Mouse (Mus musculus) heart, adult 11 months (tissue): ENCODE measurements at regions not wholly inside any gene's neighbourhood (a gene's known extent, or its start where the extent isn't known, plus 50 kb on each side); places are given as distances from the start of the nearest gene placed in this dataset.

Experiments used
- DNase-seq: peaks from one replicate; pipeline ENCODE4 v3.0.0; 2022

DNA sequence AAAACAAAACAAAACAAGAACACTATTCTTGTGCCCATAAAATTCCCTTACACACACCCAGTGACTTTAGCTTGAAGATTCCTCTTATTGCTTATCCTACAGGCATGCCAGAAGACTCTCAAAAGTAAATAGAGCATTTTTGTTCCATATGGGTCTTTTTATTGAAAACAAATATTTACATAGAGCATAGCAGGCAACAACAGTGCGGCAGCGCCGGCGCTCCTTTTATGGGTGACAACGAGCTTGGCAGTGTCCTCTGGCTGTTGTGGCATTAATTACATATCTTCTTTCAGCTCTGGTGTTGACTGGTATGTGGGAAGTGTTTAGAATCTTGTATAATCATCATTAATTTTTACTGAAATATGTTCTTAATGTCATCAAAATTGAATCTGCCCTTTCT lies 242.2 kb upstream of the Fbxl7 start:
- peak; percentile 55 for DNase-seq

DNA sequence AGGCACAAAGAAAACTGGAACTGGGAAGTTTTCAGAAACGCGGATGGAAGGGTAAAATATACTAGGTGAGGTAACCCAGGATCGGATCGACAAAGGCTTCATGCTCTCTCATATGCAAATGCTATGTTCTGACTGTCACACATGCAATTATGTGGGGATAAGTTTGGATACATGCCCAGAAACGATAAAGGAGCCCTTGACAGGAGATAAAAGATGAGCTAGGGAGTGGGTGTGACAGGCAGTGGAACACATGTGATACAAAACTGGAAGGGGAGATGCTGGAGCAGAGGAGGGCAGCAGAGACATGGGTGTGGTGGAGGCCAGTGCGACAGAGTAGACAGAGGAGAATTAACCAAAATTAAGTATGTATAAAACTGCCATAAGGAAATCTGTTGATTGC lies 250.5 kb upstream of the Fbxl7 start:
- DNase-seq, result peak; percentile 40

GRCm38 (mm10) chr15:27160986-27161385 lies 265.6 kb upstream of the Fbxl7 start:
- peak; percentile 66 for DNase-seq

- no peak for DNase-seq
Observed at GRCm38 (mm10) chr15:27167484-27167883, 272.1 kb upstream of the Fbxl7 start.

DNA sequence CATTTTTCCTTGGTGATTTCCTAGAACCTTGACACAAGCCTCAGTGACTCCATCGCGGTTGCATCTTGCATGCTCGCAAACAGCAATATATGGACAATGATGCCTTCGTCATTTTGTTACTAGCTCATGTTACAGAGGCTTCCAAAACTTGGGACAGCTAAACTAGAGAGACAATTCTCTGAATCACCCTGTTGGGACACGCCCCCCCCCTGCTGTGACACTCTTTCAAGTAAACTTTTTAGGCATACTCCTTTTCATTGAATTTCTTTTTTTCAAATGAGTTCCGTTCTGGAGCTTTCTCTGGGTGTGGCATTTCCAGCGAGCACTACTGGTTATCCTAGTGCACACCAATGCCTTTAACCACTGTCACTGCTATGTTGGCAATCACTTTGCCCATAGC lies 274.5 kb upstream of the Fbxl7 start:
- peak; percentile 53 for DNase-seq

GRCm38 (mm10) chr15:27173506-27173905 lies 278.1 kb upstream of the Fbxl7 start:
- no peak for DNase-seq

DNA sequence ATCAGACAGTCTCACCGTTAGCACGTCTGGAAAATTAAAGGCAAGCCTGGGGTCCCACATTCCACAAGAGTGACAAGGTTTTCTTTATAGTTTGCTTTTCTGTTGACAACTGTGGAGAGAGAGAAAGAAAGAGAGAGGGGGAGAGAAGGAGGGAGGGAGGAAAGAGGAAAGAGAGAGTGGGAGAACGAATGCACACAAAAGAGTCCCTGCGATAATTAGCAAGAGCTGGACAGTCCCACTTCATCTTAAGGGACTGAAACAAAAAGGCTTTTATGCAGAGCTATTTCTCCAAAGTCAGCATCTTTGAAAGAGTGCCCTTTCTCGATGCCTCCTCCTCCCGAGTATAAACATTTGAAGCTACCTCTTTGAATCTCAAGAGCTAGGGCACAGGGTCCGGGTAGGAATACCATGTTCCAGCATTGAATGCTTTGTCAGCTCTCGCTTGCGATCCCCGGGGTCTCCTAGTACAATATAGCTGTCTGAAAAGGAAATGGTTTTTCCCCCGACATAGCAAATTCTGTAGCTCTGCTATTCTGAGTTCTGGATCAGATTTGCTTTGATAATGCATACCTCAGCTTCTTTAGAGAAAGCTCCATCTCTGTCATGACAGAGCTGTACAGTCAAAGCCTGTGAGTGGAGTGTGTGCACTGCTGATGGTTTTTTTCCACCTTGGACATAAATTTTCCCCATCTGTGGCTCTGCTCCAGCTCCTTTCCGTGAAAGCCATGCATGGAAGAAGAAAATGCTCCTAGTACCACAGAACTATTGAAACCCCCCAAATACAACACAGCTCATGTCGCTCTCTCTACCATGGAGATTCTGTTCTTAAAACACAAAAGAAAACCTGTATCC lies 282.9 kb upstream of the Fbxl7 start:
- DNase-seq, result peak; percentile 71

- DNase-seq, result peak; percentile 88
Observed at GRCm38 (mm10) chr15:27189699-27190098, 276.8 kb upstream of the Ank start.

GRCm38 (mm10) chr15:27201513-27201912 lies 265.0 kb upstream of the Ank start:
- DNase-seq, result no peak

DNA sequence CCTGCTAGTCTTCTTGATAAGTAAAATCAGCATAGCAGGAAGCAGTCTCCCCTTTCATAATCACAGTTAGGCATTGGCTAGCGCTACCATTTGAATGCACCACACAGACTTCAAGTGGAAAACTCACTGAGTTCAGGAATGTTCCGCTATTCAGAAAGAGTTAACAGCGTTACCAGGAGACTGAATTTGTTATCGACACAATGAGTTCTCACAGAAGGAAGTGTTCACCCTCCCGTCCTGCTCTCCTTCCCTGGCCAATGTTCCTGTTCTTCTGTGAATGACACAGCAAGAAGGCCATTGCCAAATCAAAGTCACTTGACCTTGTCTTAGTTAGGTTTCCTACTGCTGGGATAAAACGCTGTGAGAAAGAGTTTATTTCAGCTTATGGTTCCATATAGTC lies 261.6 kb upstream of the Ank start:
- peak; percentile 71 for DNase-seq

DNA sequence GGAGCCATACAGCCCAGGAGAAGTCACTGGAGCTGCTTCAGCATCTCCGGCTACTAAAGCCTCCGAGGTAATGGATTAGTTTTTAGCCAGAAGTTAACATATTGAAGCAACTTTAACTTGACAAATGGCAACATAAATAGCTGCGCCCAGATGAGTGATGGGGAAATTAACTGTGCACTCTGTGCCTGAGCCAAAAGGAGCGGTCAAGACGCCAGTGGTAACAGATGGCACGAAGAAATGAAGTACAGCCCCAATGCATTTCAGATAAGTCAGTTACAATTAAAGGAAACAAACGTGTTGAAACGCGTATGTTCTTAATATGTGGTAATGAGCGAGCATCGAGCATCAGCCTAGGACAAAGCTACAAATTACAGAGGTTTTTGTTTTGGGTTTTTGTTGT lies 259.0 kb upstream of the Ank start:
- peak; percentile 30 for DNase-seq

- peak; percentile 67 for DNase-seq
Observed at GRCm38 (mm10) chr15:27216387-27216786, 250.1 kb upstream of the Ank start.

GRCm38 (mm10) chr15:27219126-27219738 lies 247.2 kb upstream of the Ank start:
- peak; percentile 44 for DNase-seq

- DNase-seq, result peak; percentile 12
Observed at GRCm38 (mm10) chr15:27223610-27224511, 242.6 kb upstream of the Ank start.

GRCm38 (mm10) chr15:27224512-27224850 lies 242.0 kb upstream of the Ank start:
- DNase-seq, result peak; percentile 43

- DNase-seq, result no peak
Observed at GRCm38 (mm10) chr15:27232804-27233203, 233.7 kb upstream of the Ank start.

DNA sequence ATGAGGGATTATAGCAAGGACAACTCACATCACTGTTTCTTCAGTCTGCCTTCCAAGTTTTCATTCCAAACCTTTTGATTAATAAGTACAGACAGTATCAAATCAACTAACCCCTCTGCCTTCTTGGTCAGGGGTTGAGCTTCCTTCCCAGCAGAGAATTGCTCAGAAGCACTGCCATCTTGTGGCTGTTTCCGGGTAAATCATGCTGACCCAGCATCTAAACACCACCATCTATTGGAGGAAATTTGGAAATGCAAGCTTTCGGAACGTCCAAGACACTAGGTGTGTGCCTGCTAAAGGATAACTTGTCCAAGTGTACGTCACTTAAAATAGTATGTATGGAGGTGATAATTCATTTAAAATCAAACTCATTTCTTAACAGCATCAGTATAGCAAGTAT lies 231.7 kb upstream of the Ank start:
- no peak for DNase-seq

GRCm38 (mm10) chr15:27238301-27238700 lies 228.2 kb upstream of the Ank start:
- no peak for DNase-seq

- DNase-seq, result peak; percentile 91
Observed at GRCm38 (mm10) chr15:27246302-27246701, 220.2 kb upstream of the Ank start.

DNA sequence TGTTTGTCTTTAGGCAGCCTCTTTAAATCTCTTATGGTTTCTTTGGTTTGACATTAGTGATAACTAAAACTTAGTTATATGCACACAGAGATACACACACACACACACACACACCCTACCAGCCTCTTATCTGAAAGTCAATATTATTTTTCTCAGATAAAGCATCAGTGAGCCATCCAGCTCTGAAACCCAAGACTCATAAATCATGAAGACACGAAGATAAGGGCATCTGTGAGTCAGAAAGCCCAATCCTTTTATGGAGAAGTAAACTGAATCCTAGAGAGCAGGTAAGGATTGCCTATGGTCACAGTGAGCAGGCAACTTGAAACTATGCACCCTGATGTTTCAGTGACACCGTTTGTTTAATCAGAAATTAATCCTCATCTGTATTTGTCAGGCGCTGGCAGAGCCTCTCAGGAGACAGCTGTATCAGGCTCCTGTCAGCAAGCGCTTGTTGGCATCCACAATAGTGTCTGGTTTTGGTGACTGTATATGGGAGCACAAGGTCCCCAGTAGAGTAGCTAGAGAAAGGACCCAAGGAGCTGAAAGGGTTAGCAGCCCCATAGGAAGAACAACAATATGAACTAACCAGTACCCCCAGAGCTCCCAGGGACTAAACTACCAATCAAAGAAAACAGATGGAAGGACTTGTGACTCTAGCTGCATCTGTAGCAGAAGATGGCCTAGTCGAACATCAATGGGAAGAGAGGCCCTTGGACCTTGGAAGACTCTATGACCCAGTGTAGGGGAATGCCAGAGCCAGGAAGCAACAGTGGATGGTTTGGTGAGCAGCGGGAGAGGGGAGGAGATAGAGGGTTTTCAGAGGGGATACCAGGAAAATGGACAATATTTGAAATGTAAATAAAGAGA lies 207.3 kb upstream of the Ank start:
- DNase-seq, result no peak

GRCm38 (mm10) chr15:27259854-27260191 lies 206.7 kb upstream of the Ank start:
- no peak for DNase-seq

- no peak for DNase-seq
Observed at GRCm38 (mm10) chr15:27270203-27270602, 196.3 kb upstream of the Ank start.

GRCm38 (mm10) chr15:27282279-27282678 lies 184.2 kb upstream of the Ank start:
- no peak for DNase-seq
